Mouse (Mus musculus) C2C12 (cell line): ENCODE measurements around the gene Pigyl. TPM values are rescaled to one million over a fixed set of nuclear protein-coding genes. Genes with fewer than 3 reads are reported as not detected.

Experiments used
- H3K27me3 ChIP-seq: one replicate; pipeline ENCODE4 v1.6.1; 2011; ENCODE audit not compliant: control insufficient read depth, insufficient read depth, insufficient read length
- H3K36me3 ChIP-seq: one replicate; pipeline ENCODE4 v1.6.1; 2011; ENCODE audit not compliant: control insufficient read depth, insufficient read depth
- H3K4me3 ChIP-seq: one replicate; pipeline ENCODE4 v1.5.1; 2011; ENCODE audit warnings: mild to moderate bottlenecking, control low read depth; ENCODE audit not compliant: poor library complexity, insufficient read depth, severe bottlenecking
- H3K79me2 ChIP-seq: one replicate; pipeline ENCODE4 v1.6.1; 2011; ENCODE audit not compliant: control insufficient read depth, insufficient read depth
- H3K79me3 ChIP-seq: one replicate; pipeline ENCODE4 v1.6.1; 2011; ENCODE audit warnings: low read depth, control low read depth
- H3ac ChIP-seq: one replicate; pipeline ENCODE3; 2011; ENCODE audit warnings: low read depth; ENCODE audit not compliant: control insufficient read depth, insufficient read length
- CEBPB ChIP-seq: IDR thresholded peaks from one replicate; pipeline ENCODE4 v1.6.1; 2011; ENCODE audit warnings: low read depth, mild to moderate bottlenecking, control low read depth, moderate library complexity
- CTCF ChIP-seq: IDR thresholded peaks from one replicate; pipeline ENCODE4 v1.5.1; 2011; ENCODE audit not compliant: control insufficient read depth, insufficient read depth, insufficient read length
- FOSL1 ChIP-seq: IDR thresholded peaks from one replicate; pipeline ENCODE4 v1.8.0; 2011; ENCODE audit warnings: mild to moderate bottlenecking, low read length; ENCODE audit not compliant: poor library complexity, insufficient read depth, severe bottlenecking
- MAX ChIP-seq: IDR thresholded peaks from one replicate; pipeline ENCODE4 v1.6.1; 2011; ENCODE audit warnings: mild to moderate bottlenecking, control low read depth
- MYOD1 ChIP-seq: IDR thresholded peaks from one replicate; pipeline ENCODE4 v1.6.1; 2011; ENCODE audit warnings: low read depth; ENCODE audit not compliant: control insufficient read depth, insufficient read length
- MYOG ChIP-seq: IDR thresholded peaks from one replicate; pipeline ENCODE4 v1.6.1; 2011; ENCODE audit not compliant: control insufficient read depth, insufficient read length; ENCODE audit errors: extremely low read depth
- USF1 ChIP-seq: IDR thresholded peaks from one replicate; pipeline ENCODE4 v1.6.1; 2011; ENCODE audit warnings: low read depth, mild to moderate bottlenecking, control low read depth, moderate library complexity
- long read RNA-seq, 2 experiments: library from polyadenylated mRNA; unstranded; transcript quantifications; one replicate each; pipeline ENCODE4 v2.0.0; 2019 to 2020
- polyA plus RNA-seq: library from polyadenylated mRNA; unstranded; fragments of >200 nt; fragmentation: generic; extraction: Trizol; gene quantifications from one replicate; pipeline ENCODE4 v1.2.1, GENCODE M21; 2012; ENCODE audit warnings: missing spikeins

Pigyl gene
- 47.9 TPM for polyA plus RNA-seq
- long read RNA-seq, experiment 1, transcript Pigyl-201 (2 exons, 695 nt) = major isoform, 50 of 56 reads
- long read RNA-seq, experiment 1, partial matches to known transcripts = 6 of 56 reads
- long read RNA-seq, experiment 1, other reads (novel, unspliced or antisense) = 0 of 56 reads
- long read RNA-seq, experiment 2, partial matches to known transcripts = 1 of 4 reads
- long read RNA-seq, experiment 2, other reads (novel, unspliced or antisense) = 0 of 4 reads

DNA sequence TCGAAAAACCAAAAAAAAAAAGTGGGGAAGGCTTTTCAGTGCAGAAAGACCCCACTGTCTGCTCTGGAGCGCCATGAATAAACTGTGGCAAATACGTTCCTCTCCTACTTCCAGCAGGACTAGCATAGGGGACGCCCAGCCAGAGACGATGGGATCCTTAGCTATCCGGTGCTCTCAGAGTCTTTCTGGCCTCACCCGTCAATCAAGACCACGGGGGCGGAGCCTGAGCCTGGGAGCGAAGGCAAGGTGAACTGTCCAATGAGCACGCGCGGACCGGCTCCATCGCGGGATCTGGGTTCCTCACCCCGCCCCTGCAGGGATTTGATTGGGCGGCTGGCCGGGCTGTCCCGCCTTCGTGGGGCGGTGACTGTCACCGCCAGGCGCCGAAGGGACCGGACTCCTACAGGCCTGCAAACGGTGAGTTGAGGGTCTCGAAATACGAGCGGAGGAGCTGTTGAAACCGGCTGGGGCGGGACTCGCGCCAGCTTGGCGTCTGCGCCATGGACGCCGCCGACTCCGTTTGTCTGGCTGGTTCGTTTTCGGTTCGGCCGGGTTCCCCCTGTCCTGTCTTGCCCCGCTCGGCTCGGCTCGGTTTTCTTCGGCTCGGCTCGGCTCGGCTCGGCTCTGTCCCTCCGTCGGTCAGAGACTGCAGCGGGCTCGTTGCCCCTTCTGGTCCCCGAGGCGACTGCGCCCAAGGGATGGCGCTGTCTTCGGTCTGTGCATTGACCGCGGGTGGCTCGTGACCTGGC lies at the start of gene Pigyl:
Pigyl (plus strand) TSS at position 350 of the 749 bp plus-strand sequence.
- H3K79me3 ChIP-seq = no peaks in the 10 kb centered on the region
- H3K27me3 ChIP-seq = no peaks in the 10 kb centered on the region
- H3K79me2 ChIP-seq = no peaks in the 10 kb centered on the region
- H3K36me3 ChIP-seq = no peaks in the 10 kb centered on the region
- peak within 1 kb of the TSS; percentile 51 for H3K4me3 ChIP-seq
- TF ChIP-seq MAX (no peak), MYOD1 (no peak), FOSL1 (no peak), MYOG (no peak), USF1 (no peak), CTCF (no peak), CEBPB (no peak)
- H3ac ChIP-seq = peak within 1 kb of the TSS; percentile 59

GRCm38 (mm10) chr9:22108194-22108593 lies 48.5 kb upstream of the Pigyl start:
- Histone ChIP-seq H3K79me3 (no peaks in the 10 kb centered on the region), H3K27me3 (no peaks in the 10 kb centered on the region), H3K36me3 (peaks cover 12% of the 10 kb centered on the region), H3K4me3 (no peak overlapping the region), H3K79me2 (no peaks in the 10 kb centered on the region), H3ac (no peak overlapping the region)
- TF ChIP-seq MAX = no peak
- TF ChIP-seq USF1 = no peak
- no peak for TF ChIP-seq FOSL1
- TF ChIP-seq MYOD1 = no peak
- no peak for TF ChIP-seq CEBPB
- TF ChIP-seq CTCF = no peak
- no peak for TF ChIP-seq MYOG

GRCm38 (mm10) chr9:22115635-22116034 lies 41.0 kb upstream of the Pigyl start:
- TF ChIP-seq FOSL1 (no peak), CTCF (no peak)
- Histone ChIP-seq H3K27me3 (no peaks in the 10 kb centered on the region), H3K79me3 (peaks cover 16% of the 10 kb centered on the region), H3K79me2 (peaks cover 30% of the 10 kb centered on the region), H3ac (no peak overlapping the region), H3K36me3 (peaks cover 15% of the 10 kb centered on the region), H3K4me3 (no peak overlapping the region)

DNA sequence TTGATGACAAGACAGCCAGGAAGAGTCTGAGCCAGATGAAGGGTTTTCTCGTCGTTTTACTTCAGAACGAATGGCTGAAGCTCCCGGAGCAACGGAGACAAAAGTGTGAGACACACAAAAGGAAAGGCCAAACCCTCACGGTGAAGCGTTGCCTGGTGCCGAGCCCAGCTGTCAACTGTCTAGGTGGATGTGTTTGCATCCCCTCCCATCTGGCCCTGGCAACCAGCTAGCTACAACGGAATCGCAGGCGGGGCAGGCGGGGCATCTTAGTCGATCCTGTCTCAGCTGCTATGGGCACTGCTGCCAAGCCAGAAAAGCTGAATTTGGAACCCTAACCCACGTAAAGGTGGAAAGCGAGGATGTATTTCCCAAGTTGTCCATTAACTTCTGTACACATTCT lies 40.6 kb upstream of the Pigyl start:
- Histone ChIP-seq H3K79me2 (peaks cover 30% of the 10 kb centered on the region), H3ac (peak overlapping the region; percentile 72), H3K79me3 (peaks cover 16% of the 10 kb centered on the region), H3K4me3 (peak overlapping the region; percentile 61), H3K36me3 (peaks cover 15% of the 10 kb centered on the region), H3K27me3 (no peaks in the 10 kb centered on the region)
- TF ChIP-seq MAX (no peak), CEBPB (no peak), MYOG (no peak), CTCF (no peak), USF1 (no peak), FOSL1 (no peak)

DNA sequence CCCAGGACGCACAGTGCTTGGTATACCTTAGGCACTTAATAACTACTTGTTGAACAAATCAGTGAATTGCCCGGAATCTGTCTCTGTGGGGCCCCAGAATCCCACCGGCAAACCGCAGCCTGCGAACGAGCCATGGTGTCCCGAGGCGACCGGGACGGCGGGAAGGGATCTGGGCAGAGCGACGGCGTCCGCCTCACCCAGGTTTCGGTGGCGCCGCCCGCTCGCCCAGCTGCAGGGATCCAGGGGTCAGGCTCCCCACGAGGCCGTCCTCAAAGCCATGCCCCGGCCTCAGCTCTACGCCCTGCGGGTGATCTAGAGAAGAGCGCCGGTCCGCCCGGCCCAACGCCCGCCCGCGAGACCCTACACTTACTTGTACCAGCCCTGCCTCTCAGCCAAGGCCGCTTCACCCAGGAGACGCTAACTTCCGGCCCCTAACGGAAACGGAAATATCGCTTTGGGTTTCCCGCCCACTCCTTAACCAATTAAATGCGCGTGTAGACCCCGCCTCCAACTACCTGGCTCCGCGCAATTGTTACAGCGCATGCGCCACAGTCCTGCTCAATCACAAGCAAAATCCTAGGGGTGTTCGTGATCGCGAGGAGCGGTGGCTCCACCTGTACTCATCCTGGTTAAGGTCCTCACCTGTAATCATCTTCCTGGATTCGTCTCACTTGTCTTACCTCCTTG lies 39.8 kb upstream of the Pigyl start, which contains the start of gene Elof1:
Elof1 (minus strand) TSS at position 433 of the 687 bp plus-strand sequence.
- Histone ChIP-seq H3ac (peak within 1 kb of the TSS; percentile 78), H3K4me3 (peak within 1 kb of the TSS; percentile 61), H3K79me2 (peaks cover 30% of the 10 kb centered on the region), H3K79me3 (peaks cover 16% of the 10 kb centered on the region), H3K27me3 (no peaks in the 10 kb centered on the region), H3K36me3 (peaks cover 15% of the 10 kb centered on the region)
- TF ChIP-seq CTCF (no peak), MYOD1 (no peak), MYOG (no peak), FOSL1 (no peak), USF1 (no peak), MAX (no peak), CEBPB (no peak)
